Mouse (Mus musculus) retina, postnatal 7 days (tissue): ENCODE results near the gene Pdlim7.

Source experiments
- DNase-seq: peaks from one replicate; pipeline ENCODE4 v3.0.0-alpha.2; 2012; ENCODE audit warnings: low read depth, low spot score

Gene Pdlim7

GRCm38 (mm10) chr13:55486916-55487577 is 26.4 kb downstream of the Pdlim7 start:
- no peak for DNase-seq

- no peak for DNase-seq
These were observed 27.3 kb downstream of the Pdlim7 start for GRCm38 (mm10) chr13:55486029-55486794.

DNA sequence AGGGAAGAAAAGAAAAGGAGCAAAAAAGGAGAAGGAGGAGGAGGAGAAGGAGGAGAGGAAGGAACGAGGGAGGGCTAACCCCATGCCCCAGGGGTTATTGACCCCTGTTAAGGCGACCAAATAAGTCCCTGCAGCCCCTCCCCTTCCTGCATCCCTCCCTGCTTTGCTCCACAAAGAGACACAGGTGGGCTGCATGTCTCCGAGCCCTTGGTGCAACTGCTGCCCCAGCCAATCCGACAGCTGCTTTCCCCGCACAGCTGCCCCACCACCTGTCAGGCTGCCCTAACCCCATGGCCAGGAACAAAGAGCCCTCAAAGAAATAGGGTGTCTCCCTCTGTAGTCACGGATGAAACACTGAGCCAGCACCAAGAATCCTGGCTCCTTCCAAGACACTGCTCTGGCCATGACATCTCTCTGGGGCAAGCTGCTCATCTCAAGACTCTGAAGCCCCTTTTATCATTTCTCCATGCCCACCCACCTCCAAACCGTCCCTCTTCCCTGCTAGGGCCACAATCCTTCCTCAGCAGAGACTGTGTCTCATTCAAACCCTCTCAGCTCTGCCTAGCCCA is 28.9 kb downstream of the Pdlim7 start:
- no peak for DNase-seq

GRCm38 (mm10) chr13:55483593-55483992 is 29.9 kb downstream of the Pdlim7 start:
- DNase-seq = no peak

- no peak for DNase-seq
These were observed 30.4 kb downstream of the Pdlim7 start for GRCm38 (mm10) chr13:55483071-55483470.

DNA sequence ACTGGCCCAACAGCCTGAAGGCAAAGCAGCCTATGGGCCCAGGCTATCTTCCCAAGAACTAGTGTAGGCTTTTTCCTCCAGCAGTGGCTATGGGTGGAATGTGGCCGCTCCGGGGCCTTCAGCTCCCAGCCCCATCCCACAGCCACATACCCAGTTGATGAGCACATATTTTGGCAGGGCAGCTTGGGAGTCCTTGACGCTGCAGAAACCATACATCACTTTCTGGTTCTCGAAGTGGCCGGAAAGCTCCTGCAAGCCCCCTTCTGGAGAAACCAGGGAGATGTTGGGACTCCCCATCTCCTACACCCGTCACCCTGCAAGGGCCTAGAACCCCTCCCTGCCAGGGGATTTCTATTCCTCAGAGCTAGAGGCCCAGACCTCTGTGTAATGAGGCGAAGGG is 30.9 kb downstream of the Pdlim7 start:
- DNase-seq = no peak

GRCm38 (mm10) chr13:55479929-55480328 is 33.5 kb downstream of the Pdlim7 start:
- DNase-seq = no peak

DNA sequence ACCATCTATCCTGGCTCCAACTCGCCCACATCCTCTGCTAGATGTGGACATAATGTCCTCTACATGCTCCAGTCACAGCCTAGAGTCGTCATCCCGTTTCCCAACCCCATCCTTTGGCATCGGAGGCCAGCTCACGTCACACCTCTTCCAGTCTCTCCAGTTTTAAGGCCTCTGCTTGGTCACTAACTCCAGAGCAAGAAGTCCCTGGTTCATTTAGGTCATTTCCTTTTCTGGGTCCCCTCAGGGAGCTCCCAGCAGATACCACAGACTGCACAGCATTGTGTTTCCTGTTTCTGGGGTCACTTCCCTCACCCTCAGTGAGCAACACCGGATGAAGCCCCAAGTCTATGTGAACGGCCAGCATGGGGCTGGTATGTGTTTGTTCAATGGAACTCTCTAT is 34.5 kb downstream of the Pdlim7 start:
- DNase-seq = no peak

- DNase-seq = no peak
These were observed 35.4 kb downstream of the Pdlim7 start for GRCm38 (mm10) chr13:55478036-55478435.

DNA sequence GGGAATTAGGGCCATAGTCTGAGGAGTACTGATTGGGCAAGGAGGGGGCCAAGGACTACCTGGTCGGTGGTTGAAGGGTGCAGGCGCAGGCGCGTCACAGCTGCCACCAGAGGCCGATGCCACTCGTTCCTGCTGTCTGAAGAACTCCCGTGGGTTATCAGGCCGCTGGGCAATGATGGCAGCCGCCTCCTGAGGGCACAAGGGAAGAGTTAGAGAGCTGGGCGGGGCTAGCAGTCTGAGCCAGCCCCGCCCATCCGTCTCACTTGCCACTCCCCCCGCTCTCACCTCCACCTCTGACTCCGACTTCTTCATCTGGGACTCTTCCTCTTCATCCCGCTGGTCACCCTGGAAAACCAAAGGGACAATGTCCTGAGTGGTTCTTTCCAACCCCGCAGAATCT is 36.0 kb downstream of the Pdlim7 start:
- DNase-seq = no peak

- no peak for DNase-seq
These were observed 37.2 kb downstream of the Pdlim7 start for GRCm38 (mm10) chr13:55476256-55476655.

GRCm38 (mm10) chr13:55475750-55476149 is 37.7 kb downstream of the Pdlim7 start:
- DNase-seq = no peak

DNA sequence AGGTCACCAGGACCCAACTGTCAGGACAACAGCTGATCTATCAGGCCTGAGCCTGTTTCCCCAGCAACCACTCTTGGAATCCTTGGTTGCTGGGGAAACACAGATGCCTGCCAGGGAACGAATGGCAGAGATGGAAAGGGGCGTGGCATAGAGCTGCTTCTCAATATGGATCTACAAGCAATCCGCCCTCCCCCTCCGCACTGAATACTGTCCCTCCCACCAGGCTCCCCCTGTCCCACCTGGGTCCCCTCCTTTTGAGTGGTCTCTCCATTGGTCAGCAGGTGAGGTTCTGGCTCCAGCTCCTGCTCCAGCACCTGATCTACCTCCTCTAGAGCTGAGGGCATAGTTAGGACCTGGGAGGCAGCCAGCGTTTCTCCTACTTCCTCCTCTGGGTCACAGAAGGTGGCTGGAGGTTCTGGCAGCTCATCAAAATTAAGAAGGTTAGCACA is 38.8 kb downstream of the Pdlim7 start:
- DNase-seq = no peak

GRCm38 (mm10) chr13:55473961-55474360 is 39.5 kb downstream of the Pdlim7 start:
- DNase-seq = no peak

- no peak for DNase-seq
These were observed 40.2 kb downstream of the Pdlim7 start for GRCm38 (mm10) chr13:55473076-55473831.

DNA sequence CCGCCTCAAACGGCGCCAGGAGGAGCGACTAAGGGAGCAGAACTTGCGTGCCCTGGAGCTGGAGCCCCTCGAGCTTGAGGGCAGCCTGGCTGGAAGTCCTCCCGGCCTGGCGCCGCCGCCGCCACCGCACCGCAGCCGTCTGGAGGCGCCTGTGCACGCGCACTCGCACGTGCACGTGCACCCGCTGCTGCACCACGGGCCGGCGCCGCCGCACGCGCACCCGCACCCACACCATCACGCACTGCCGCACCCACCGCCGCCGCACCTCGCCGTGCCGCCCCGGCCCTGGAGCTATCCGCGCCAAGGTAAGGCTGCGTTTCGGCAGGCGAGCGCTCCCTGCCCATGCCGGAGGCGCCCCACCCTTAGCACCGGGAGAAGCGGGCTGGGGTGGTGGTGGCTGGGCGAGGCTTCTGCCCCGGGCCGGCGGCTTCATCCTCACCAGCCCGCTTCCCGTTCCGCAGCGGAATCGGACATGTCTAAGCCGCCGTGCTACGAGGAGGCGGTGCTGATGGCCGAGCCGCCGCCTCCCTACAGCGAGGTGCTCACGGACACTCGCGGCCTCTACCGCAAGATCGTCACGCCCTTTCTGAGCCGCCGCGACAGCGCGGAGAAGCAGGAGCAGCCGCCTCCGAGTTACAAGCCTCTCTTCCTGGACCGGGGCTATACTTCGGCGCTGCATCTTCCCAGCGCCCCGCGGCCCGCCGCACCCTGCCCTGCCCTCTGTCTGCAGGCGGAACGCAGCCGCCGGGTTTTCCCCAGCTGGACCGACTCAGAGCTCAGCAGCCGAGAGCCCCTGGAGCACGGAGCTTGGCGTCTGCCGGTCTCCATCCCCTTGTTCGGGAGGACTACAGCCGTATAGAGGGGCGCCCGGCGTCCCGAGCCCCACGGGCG is 41.1 kb downstream of the Pdlim7 start:
- DNase-seq = no peak

DNA sequence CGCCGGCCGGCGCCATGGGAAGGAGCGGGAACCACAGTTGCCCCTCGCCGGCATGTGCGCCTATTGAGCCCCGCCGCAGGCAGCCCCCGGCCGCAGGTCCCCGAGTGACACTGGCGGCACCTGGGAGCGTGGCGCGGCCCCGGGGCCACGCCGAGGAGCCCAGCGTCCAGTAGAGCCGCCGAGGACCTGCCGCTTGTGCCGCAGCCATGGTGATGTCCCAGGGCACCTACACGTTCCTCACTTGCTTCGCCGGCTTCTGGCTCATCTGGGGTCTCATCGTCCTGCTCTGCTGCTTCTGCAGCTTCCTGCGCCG is 41.7 kb downstream of the Pdlim7 start:
- DNase-seq = no peak

DNA sequence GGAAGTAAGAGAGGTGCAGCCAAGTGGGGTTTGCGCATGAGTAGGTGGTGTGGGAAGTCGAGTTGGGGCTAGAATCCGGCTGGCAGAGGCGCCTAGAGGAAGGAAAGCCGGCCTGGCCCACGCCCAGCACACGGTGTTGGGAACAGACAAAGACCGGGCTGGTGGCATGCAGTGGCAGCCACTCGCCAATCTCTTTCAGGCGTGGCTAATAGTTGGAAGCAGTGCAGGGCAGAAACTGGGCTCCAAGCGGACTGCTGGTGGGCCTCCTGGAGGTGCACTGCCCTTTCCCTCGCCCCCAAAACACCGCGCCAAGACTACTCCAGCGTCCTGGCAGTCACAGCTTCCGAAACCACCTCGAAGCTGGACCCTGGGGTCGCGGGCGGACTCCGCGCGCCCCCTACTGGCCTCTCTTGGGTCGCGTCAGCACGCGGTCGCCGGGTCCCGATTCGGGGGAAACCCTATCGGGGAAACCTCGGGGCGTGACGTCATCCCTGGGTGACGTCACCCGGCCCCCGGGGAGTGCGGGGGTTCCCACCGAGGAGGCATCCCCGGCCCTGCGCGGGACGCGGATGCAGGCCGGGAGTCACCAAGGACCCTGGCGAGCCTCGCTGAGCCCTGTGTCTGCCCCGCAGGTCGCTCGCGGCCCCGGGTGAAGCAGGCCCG is 42.2 kb downstream of the Pdlim7 start:
- peak; percentile 79 for DNase-seq

- DNase-seq = no peak
These were observed 43.1 kb downstream of the Pdlim7 start for GRCm38 (mm10) chr13:55470372-55470771.

DNA sequence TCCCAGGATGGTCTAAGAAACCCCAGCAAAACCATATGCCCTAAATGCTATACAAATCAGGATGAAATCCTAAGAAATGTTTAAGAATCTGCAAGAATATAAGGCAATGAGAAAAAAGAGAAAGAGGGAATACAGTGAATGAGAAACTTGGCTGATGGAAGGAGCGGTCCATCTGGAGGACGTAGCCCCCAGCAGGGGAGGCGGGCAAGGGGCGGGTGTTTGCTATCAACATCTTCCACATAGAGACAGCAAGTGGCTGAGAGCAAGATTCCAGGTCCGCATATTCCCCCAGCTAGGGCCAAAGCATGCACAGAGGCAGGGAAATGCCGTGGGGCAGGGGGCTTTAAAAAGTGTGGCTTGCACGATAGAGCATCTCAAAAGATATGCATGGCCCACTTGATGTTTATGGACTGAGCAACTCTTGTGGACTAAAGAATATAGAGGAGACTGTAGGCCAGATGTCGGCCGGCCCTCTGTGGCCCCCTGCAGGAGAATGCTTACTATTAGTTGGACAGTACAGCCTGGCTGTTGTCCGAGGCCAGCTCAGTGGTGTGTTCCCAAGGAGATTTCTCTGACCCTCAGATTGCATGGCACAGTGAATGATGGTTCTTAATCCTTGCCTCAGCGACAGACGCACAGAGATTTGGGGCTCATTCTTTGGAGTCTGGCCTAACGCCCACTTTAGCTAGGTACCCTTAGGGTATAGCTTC is 44.5 kb downstream of the Pdlim7 start:
- DNase-seq = no peak
